Mouse (Mus musculus) CH12F3 (cell line): ENCODE data around the gene Gm5294.

Experiments used
- in situ Hi-C: fragments of 300-500 bp; cut with MboI; formaldehyde crosslinking; loops from 2 replicates; pipeline ENCODE4 v1.14.3; 2020; ENCODE audit warnings: low sequenced_read_pairs

Gm5294 gene

DNA sequence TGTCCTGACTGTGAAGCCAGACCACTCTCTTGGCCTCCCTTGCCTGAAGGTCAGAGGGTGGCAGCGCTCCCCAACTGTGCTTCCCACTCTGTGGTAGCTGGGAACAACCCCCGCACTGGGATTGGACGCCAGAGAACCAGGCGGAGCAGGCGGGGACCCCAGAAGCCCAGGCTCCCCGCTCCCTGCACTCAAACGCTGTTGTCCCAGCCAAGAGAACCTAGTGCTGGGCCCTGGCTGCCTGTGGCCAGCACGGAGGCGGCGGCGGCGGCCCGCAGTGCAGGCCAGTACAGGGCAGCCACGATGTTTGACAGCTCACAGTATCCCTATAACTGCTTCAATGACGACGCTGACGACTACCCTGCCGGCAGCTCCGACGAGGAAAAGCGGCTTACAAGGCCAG, at the start of gene Gm5294:
TSS of gene Gm5294 (plus strand) at position 301 of the 400 bp plus-strand sequence.
- in situ Hi-C loops = no loop called here

DNA sequence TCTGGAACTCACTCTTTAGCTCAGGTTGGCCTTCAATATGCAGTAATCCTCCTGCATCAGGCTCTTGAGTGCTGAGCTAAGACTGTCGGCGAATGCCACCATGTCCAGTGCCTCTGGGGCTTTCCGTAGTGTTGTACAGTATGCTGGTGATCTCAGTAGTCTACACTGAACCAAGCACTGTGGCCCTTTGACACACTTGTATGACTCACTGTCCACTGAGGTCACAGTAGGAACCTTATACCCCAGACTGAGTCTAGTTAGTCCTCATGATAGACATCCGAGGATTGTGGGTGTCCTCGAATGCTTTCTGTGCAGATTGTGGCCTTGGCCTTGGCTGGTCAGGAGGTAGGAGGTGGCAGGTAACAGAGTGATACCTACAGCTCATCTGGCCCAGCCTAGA, 44.8 kb upstream of the Gm5294 start:
- in situ Hi-C loops = no loop called here

DNA sequence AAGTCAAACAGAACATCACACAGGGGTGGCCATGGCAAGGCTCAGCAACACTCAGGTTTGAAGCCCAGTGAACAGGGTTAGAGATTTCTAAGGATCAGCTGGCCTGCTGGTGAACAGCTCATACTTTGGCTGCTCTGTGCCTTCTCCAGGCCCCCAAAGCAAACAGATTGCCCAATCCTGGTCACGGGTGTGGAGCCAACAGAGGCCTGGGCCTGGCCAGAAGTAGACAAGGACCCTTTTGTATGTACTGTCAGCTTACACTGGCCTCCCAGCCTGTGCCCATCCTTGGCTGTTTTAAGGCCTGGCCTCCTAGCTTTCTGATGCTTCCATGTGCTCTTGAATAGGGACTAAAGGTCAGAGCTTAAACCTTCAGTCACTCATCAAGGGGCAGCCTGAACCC, 43.5 kb upstream of the Gm5294 start:
- in situ Hi-C loops = no loop called here

DNA sequence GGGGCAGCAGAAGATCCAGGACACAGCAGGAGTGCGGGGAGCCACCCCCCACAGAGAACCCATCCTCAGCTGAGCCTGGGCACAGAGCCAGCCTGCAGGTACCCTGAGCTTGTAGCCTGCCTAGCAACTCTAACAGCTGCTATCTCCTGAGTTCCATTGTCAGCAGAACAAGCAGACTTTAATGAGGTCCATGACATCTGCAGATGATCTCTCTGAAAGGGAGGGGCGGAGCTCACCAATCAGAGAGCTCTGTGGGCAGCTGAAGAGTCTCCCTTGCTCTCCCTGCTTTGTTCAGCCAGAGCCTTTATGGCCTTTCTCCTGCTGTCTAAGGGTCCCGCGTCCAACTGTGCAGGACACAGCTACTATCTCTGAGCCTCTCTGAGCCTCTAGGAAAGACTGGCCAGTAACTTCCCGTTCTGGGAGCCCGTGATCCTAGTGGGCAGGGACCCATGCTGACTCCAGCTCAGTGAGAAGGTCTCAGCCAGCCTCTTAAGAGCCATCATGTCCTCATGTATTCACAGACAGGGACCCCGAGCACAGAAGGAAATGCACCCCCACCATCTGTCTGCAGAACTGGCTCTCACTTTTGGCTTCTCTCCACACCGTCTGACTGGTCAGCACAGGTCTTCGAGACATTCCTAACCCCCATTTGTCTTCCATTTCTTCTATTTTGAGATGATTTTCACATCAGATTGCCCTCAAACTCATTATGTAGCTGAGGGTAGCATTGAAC, 41.0 kb upstream of the Gm5294 start:
- in situ Hi-C loops = no loop called here

DNA sequence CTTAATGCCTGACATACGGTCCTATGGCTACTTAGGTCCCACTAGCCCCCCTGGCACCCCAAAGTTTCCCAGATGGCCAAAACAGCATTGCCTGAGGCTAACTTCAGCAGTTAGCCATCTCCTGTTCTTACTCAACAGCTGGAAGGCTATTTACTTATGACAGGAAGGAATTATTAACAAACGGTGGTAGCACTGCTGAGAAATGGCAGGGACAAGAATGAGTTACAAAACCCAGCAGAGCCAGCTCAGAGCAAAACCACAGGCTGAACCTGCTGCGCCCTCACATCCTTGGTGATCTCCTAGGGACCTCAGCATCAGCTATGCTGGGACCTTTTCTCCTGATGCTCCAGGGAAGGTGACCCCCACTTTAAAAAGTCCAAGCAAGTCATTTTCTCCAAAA, 40.2 kb upstream of the Gm5294 start:
- in situ Hi-C loops = no loop called here

DNA sequence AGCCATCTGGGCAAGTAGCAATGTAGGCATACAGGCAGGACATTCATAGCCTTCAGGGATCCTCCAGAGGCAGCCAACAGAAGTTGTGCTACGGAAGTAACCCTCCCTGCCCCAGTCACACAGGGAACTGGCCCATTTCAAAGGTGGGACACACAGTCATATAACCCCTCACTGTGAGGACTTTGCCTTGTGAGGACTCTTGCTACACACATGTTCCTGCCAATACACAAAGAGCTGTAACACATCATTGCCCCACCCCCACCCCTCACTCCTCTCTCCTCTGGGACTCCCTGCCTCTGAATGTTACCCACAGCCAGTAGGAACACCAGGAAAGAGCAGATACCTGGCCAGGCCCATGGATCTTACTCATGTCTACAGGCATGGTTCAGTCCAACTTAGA, 37.2 kb upstream of the Gm5294 start:
- in situ Hi-C loops = no loop called here

DNA sequence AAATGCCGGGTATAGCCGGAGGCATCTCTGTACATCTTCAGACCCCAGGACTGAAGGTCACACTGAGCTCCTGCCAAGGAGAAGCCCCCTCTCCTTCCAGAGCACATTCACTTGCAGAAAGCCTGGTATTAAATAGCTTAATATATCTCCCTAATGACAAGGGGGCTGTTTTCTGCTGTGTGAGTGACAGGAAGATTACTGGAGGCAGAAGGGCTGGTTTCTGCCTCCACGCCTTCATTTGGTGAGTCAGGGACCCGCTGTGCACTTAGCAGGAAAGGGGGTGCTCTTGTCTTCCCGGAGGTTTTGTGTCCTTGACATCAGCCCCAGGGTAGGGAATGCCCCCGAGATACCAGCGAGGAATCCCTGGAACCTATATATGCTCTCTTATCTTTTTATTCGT, 36.7 kb upstream of the Gm5294 start:
- in situ Hi-C loops = no loop called here

DNA sequence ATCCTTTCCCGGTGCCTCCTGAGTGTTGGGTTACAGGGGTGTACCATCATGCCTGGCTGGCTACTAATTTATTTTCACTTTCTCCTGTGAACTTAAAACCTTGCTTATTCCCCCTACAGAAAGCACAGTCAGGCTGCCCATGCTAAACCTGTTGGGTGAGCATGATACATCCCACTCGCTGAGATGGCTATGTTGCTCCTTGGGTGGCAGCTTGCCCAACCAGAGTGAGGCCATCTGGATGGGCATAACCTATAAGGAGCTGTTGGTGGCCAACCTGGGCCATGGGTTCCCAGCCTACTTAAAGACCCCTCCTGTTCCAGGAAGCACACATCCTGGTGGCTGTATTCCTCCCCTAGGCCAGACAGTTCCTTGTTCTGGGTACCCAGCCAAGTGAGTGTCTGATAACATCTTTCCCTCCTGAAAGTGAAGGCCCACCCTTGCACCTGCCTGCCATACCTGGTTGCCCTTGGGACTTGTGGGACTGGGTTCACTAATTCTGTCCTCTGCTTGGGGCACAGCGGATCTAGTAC, 33.8 kb upstream of the Gm5294 start:
- in situ Hi-C loops = no loop called here

DNA sequence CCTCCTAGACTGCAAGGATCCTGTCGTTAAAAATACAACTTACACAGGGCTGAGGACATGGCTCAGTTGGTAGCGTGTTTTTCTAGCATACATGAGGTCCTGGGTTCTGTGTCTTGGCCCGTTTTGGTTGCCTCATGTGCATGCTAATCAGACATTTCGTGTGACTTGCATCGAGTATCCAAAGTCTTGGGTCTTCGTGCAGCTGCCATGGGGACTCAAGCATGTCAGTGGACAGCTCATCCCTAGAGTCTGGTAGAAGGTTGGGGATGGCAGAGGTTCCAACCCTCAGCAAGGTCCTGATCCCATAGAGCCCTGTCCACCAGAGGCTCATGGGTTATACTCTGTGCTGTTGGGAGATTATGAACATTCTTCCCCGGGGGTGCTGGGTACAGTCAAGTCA, 32.2 kb upstream of the Gm5294 start:
- in situ Hi-C loops = no loop called here

DNA sequence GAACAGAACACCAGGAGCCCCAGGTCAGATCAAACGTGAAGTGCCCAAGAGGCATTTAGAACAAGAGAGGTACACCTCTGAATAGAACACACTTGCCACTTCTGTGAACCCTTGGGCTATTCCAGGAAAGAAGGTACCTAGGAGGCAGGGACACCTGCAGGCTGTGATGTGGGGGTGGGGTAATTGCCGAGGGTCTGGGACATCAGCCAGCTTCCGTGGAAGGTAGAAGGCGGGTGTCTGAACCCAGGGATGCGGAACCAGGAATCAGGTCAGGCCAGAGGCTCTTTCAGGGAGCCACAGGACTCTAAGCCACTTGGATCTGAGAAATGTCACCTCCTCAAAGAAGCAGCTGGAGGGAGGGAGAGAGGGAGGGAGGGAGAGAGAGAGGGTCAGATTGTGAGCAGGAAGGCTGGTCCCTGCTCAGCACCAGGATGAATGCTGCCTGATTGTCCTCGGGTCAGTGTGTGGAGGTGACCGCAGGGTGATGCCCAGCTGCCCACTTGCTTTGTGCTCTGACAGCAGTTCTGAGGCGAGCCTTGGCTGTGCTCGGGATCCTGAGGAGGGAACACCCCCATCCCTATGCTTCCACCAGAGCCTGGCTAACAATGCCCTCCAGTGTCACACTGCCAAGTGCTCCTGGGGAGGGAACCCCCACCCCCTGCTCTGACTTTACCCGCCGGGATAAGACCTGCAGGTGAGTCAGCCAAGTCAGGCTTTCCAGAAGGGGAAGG, 31.2 kb upstream of the Gm5294 start:
- in situ Hi-C loops = no loop called here

DNA sequence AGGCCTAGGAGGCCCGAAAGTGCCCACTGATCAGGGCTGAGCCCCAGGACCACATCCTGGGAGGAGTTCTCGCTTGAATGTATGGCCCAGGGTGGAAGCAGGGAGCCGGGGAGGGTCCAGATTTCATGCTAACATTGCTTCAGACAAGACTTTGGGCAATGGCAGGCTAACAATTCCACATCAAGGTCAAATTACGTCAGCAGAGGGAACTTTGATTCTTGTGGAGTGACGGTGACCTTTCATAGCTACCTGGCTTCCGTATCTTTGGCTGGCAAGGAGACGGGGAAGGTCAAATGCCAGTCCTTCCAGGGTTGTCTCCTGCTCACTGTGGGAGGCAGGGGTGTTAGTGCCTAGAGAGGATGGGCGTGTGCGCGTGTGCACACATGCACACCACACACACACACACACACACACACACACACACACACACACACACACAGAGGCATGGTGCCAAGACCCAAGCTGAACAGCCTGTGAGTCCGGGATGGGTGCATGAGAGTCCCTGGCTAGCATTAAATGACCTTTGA, 28.9 kb upstream of the Gm5294 start:
- in situ Hi-C loops = no loop called here

DNA sequence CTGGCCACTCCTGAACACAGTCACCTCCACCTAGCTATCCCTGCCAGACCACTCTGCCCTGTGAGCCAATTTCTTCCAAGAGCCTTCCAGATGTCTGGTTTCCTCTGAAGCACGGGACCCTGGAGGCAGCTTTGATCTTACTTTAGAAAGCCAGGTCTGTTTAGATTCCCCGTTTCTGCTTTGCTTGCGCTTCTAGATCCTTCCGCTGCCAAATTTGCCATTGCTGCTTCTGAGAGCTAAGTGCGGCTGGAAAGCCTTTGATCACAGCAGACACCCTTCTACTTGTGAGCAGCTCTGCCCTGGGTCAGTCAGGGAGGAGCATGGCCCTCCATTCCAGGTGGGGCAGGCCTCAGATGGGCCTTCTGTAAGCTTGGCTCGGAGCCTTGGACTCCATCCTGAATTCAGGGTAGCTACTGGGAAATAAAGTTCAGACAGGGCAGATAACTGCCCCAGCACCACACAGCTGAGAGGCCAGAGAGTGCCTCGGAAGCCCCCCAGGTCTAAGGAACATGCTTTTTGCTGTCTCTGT, 18.2 kb upstream of the Gm5294 start:
- in situ Hi-C loops = no loop called here

DNA sequence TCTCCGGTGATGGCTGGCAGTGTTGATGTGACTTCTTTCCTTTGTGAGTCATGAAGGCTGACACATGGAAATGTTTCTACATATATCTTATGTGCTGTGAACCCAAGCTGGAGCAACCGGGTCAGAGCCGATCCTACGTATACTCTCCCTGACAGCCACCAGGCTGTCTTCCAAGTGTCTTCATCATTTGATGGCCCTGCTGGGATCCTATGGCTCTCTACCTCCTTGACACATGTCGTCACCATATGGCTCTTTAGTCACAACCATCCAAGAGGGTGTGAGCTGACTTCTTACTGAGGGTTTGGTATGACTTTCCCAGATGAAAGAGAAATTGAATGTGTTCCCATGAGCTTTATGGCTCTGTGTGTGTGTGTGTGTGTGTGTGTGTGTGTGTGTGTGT, 15.6 kb upstream of the Gm5294 start:
- in situ Hi-C loops = no loop called here

DNA sequence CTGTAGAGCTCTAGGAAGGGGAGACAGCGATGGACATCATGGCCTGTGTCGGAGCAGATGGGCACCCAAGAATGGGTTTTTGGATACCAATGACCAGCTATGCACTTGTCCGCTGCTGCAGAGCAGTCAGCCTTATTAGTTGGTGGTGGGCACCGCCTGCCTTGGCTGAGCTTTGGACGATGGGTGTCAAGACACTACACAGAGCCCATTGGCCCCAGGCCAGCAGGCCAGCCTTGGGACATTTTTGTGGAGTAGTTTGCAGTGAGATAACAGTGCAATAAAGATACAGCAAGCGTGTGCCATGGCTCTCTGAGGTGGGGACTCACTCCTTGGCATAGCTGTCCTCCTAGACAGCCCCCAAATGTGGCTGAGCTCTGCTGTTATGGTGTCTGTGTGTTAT, 10.1 kb upstream of the Gm5294 start:
- in situ Hi-C loops = no loop called here

DNA sequence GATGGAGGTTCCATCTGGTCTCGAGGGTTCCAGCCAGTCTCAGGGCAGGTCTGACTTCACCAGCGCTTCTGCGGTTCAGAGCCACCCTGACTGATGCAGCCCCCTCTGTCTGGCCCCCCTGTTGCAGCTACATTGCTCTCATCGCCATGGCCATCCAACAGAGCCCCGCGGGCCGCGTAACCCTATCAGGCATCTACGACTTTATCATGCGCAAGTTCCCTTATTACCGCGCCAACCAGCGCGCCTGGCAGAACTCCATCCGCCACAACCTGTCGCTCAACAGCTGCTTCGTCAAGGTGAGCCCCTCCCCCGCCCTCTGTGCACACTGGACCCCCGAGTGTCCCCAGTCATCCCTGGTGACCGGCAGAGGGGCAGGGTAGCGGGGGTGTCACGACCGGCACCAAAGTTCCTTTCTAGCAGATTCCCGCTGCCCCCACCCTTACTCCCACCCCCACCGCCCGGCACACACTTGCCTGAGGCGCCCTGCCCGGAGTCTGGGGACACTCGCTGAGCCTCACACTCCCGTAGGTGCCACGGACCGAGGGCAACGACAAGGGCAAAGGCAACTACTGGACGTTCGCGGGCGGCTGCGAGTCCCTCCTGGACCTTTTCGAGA, 945 bp downstream of the Gm5294 start:
- in situ Hi-C loops = no loop called here

DNA sequence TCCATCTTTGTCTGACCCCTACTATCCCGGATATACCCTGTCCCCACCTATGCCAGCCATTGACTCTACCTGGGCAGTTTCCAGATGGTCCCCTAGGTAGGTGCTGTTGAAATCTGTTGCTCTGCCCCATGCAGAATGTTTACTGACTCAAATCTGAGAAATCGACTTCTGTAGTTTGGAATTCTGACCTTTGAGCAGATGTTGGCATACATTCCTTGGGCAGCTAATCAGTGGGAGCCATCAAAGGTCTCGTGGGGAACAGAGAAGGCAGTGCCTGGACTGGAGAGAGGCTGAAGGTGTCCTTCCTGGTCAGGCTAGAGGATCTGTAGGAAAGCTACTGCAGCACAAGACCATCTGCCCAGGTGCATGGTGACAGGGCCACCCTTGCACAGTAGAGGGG, 5.2 kb downstream of the Gm5294 start:
- in situ Hi-C loops = no loop called here

DNA sequence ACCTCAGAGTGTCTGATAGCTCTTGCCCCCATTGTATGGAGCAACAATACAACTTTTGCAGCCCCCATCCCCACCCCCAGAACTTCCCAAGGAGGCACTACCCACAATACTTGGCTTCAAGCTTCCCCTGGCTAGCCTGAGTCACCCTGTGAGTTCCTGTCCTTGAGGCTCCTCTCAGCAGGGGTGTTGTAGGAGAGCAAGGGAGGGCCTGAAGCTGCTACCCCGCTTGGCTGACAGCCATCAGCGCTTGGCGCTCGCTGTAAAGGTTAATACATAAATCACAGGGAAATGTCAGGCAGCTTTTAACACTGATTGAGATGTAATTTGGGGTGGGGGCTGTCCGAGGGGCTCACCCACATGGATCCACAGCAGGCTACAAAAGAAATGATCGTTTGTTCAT, 13.5 kb downstream of the Gm5294 start:
- in situ Hi-C loops = no loop called here

DNA sequence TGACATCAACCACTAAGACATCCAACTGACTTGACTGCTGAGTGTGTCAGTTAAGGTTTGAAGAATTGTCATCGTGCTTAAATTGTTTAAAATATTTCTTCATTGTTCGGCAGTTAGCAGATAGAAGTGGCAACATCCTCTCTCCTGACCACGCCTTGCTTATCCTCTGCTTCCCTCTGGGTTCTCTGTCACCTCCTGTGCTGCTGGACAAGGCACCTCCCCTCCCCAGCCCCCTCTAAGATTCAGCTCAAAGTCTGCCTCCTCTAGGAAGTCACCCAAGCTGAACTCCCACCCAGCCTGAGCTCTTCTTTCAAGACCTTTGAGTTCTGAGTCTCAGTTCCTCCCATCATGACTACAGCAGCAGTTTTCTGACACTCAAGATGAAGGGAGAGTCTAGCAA, 15.0 kb downstream of the Gm5294 start:
- in situ Hi-C loops = no loop called here

DNA sequence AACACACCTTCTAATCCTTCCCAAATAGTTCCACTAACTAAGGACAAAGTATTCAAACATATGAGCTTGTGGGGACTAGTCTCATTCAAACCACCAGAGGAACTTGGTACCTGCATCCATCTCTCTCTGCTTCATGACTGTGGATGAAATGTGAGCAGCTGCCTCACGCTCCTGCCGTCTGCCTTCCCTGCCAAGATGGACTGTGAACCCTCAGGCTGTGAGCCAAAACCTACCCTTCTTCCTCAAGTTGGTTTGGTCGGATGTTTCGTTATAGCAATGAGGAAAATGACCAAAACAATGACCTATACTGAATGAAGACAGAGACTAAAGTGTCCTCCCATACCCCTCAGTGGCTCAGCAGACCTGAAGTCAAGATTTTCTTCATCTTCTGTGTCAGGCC, 21.1 kb downstream of the Gm5294 start:
- in situ Hi-C loops = no loop called here

DNA sequence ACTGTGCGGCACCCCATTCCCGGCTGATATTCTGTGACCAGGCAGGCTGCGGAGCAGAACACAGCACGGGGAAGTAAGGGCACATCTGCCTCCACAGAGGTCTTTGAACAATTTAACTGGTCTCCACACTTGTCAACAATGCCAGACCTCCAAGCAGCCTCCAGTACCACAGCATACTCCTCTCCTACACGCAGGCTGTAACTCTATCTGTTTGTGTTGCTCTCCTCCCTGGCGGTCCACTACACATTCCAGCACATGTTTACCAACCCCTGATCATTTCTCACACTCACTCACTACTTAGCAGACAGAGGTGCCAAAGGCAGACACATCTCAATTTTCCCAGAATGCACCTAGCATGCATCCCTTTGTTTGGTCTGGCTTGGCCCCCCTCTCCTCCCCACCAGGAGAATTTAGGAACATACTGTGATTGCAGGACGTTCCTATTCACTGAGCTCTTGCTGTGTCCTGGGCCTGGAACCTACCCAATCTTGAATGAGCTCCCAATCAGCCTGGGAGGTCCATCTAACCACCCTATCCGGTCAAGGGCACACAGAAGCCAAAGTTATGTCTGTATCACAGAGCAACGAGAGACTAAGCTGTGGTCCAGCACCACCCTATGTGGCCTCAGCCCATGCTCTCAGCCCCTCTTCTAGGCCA, 23.4 kb downstream of the Gm5294 start:
- in situ Hi-C loops = no loop called here

DNA sequence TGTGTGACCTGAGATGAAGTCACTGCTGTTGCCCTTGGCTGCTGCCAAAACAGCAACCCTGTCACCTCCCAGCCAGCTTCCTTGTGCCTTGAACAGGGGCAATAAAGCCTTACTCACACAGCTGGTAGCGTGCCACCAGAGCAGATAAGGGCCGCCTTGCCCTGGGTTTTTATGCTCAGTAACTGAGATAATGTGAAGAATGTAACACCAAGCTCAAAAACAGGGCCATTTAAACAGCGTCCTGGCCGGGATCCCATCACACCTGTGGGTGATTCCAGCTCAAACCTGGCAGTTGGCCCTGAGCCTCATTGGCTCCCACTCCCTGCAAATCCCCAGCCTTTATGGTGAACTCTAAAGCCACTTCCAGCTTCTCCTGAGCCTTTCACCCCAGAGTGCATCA, 26.6 kb downstream of the Gm5294 start:
- in situ Hi-C loops = no loop called here
